Mouse (Mus musculus): ENCODE measurements at regions not wholly inside any gene's neighbourhood (a gene's known extent, or its start where the extent isn't known, plus 50 kb on each side); places are given as distances from the start of the nearest gene placed in this dataset.

DNA sequence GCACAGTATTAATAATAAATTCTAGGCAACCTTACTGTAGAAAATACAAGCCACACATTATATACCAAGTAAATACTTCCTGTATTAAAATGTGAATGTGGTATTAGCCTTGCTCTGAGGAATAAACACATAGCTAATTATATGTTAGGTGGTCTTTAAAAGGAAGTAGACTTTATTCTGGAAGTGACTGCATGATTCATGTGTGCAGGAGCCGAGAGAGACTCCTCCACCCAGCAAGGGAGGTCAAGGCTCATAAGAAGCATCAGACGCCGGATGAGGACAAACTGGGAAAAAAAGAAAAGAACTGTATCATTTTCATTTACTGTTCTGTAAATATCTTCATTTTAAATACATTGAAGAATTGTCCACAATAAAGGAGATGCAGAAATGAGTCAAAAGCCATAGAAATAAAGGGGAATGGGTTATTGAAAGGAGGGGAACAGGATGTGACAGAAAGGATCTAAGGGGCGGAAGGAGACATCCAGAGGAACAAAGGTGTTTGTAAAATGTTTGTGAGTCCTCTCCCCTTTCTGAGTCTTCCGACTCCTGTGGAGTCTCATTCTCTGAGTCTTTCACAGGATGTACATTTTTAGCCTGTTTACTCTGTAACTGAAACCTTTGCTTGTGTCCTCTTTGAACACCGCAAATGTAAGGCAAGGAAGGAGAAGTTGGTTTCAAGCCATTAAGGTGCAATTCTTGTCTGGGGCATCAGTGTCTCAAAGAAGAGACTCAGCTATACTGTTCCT, 128.1 kb upstream of the Itga4 start:
- no peaks in the 10 kb centered on the region for H3K9me3 ChIP-seq
- H3K36me3 ChIP-seq, result no peaks in the 10 kb centered on the region
- H3K4me2 ChIP-seq, result no peak overlapping the region
- 66% methylated on average over 6 of the region's 6 CpGs for WGBS
- peaks cover 4% of the 10 kb centered on the region; the same call in 1 of the 2 replicates for H3K4me1 ChIP-seq
- ATAC-seq (ENCODE audit: extremely low read depth, insufficient number of reproducible peaks, low FRiP score, low TSS enrichment), result no peak
- no peak overlapping the region for H3K4me3 ChIP-seq
- H3K9ac ChIP-seq, result no peak overlapping the region
- no peaks in the 10 kb centered on the region for H3K27me3 ChIP-seq (replicated peaks)
- H3K27ac ChIP-seq (replicated peaks), result no peak overlapping the region

GRCm38 (mm10) chr2:79127822-79128221, 127.4 kb upstream of the Itga4 start:
- no peaks in the 10 kb centered on the region for H3K27me3 ChIP-seq (replicated peaks)
- ATAC-seq (ENCODE audit: extremely low read depth, insufficient number of reproducible peaks, low FRiP score, low TSS enrichment), result no peak
- no peak overlapping the region for H3K9ac ChIP-seq
- no peaks in the 10 kb centered on the region for H3K36me3 ChIP-seq
- H3K4me3 ChIP-seq, result no peak overlapping the region
- WGBS, result 79% methylated on average over 1 of the region's 1 CpGs
- H3K27ac ChIP-seq (replicated peaks), result no peak overlapping the region
- H3K4me1 ChIP-seq, result peaks cover 4% of the 10 kb centered on the region; the same call in 1 of the 2 replicates
- H3K9me3 ChIP-seq, result no peaks in the 10 kb centered on the region
- H3K4me2 ChIP-seq, result no peak overlapping the region

DNA sequence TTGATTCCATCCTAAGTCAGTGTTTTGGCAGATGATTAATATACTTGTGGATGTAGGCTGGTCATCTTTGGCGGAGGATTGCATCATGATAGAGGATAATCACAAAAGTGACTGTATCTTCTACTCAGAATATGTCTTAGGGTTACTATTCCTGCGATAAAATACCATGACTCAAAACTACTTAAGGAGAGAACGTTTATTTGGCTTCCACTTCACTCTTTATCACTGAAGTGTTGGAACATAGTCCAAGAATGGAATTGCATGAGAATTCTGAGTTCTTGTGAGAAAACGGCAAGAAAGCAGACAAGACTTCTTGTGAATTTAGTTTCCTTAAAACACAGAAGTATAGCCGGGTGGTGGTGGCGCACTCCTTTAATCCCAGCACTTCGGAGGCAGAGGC, 124.6 kb upstream of the Itga4 start:
- ATAC-seq (ENCODE audit: extremely low read depth, insufficient number of reproducible peaks, low FRiP score, low TSS enrichment), result no peak
- 76% methylated on average over 7 of the region's 7 CpGs for WGBS
- Histone ChIP-seq H3K9me3 (no peaks in the 10 kb centered on the region), H3K9ac (no peak overlapping the region), H3K36me3 (no peaks in the 10 kb centered on the region), H3K4me1 (peaks cover 4% of the 10 kb centered on the region; the same call in 1 of the 2 replicates), H3K27ac (replicated peaks) (no peak overlapping the region), H3K27me3 (replicated peaks) (no peaks in the 10 kb centered on the region), H3K4me3 (no peak overlapping the region), H3K4me2 (no peak overlapping the region)

DNA sequence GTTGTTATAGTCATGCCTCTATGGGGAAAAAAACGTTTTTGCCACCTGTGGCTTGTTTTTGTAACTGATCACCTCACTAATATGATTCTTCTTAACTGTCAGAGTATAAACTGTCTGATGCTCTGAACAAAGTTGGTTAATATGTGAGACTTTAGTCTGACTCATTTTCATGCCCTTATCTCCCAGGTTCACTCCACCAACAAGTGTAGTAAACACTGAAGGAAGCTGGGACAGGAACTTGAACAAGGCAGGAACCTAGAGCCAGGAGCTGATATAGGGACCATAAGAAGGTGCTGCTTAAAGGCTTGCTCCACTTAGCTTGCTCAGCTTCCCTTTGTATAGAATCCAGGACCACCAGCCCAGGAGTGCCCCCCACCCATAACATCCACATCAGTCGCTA, 124.0 kb upstream of the Itga4 start:
- no peak overlapping the region for H3K27ac ChIP-seq (replicated peaks)
- no peaks in the 10 kb centered on the region for H3K9me3 ChIP-seq
- no peaks in the 10 kb centered on the region for H3K36me3 ChIP-seq
- peaks cover 2% of the 10 kb centered on the region; the same call in 1 of the 2 replicates for H3K4me1 ChIP-seq
- H3K9ac ChIP-seq, result no peak overlapping the region
- H3K4me2 ChIP-seq, result no peak overlapping the region
- H3K4me3 ChIP-seq, result no peak overlapping the region
- ATAC-seq (ENCODE audit: extremely low read depth, insufficient number of reproducible peaks, low FRiP score, low TSS enrichment), result no peak
- H3K27me3 ChIP-seq (replicated peaks), result no peaks in the 10 kb centered on the region
- 68% methylated on average over 2 of the region's 2 CpGs for WGBS

GRCm38 (mm10) chr2:79131743-79132517, 123.3 kb upstream of the Itga4 start:
- WGBS, result 51% methylated on average over 5 of the region's 5 CpGs
- ATAC-seq (ENCODE audit: extremely low read depth, insufficient number of reproducible peaks, low FRiP score, low TSS enrichment), result no peak
- no peak overlapping the region for H3K9ac ChIP-seq
- no peak overlapping the region for H3K4me2 ChIP-seq
- H3K4me3 ChIP-seq, result no peak overlapping the region
- H3K27me3 ChIP-seq (replicated peaks), result no peaks in the 10 kb centered on the region
- no peaks in the 10 kb centered on the region for H3K4me1 ChIP-seq
- no peak overlapping the region for H3K27ac ChIP-seq (replicated peaks)
- no peaks in the 10 kb centered on the region for H3K9me3 ChIP-seq
- no peaks in the 10 kb centered on the region for H3K36me3 ChIP-seq

DNA sequence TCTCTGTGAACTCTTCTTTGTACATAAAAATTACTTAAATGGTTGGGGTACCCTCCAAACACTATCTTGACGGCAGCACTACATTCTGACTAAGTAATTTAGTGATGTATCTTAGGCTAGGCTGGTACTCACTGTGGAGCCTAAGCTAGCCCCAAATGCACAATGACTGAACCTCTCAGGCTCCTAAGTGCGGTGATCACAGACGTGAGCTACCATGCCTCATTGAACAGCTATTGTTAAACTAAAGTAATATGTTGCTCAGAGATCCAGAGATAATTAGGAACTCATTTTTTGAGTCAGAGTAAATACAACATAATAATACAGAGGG, 122.7 kb upstream of the Itga4 start:
- no peak overlapping the region for H3K4me2 ChIP-seq
- H3K4me3 ChIP-seq, result no peak overlapping the region
- H3K27ac ChIP-seq (replicated peaks), result no peak overlapping the region
- ATAC-seq (ENCODE audit: extremely low read depth, insufficient number of reproducible peaks, low FRiP score, low TSS enrichment), result no peak
- H3K36me3 ChIP-seq, result no peaks in the 10 kb centered on the region
- H3K4me1 ChIP-seq, result no peaks in the 10 kb centered on the region
- H3K9me3 ChIP-seq, result no peaks in the 10 kb centered on the region
- no peak overlapping the region for H3K9ac ChIP-seq
- H3K27me3 ChIP-seq (replicated peaks), result no peaks in the 10 kb centered on the region
- WGBS, result 76% methylated on average over 3 of the region's 3 CpGs

DNA sequence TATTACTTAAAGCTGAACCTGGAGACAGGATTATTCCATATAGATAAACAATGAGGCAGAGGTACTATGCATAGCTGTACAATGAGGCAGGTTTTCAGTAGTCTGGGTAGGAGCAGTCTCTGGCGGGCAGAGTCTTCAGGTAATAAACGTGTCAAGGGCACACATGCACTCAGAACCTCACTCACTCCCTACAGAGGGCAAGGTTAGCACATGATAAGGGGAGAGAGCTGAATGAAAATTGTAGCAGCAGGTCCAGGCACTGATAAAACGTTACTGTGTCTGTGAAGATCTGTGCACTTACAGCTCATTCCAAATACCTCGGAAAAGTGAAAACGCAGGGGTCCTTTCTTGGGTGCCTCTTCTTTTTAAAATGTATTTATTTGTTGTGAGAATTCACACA, 120.9 kb upstream of the Itga4 start:
- Histone ChIP-seq H3K27ac (replicated peaks) (no peak overlapping the region), H3K9ac (no peak overlapping the region), H3K36me3 (no peaks in the 10 kb centered on the region), H3K4me2 (no peak overlapping the region), H3K4me3 (no peak overlapping the region), H3K27me3 (replicated peaks) (no peaks in the 10 kb centered on the region), H3K4me1 (peaks cover 4% of the 10 kb centered on the region; the same call in 1 of the 2 replicates), H3K9me3 (no peaks in the 10 kb centered on the region)
- 57% methylated on average over 5 of the region's 5 CpGs for WGBS
- ATAC-seq (ENCODE audit: extremely low read depth, insufficient number of reproducible peaks, low FRiP score, low TSS enrichment), result no peak

GRCm38 (mm10) chr2:79135986-79136385, 119.2 kb upstream of the Itga4 start:
- no peaks in the 10 kb centered on the region for H3K27me3 ChIP-seq (replicated peaks)
- peaks cover 4% of the 10 kb centered on the region; the same call in 1 of the 2 replicates for H3K4me1 ChIP-seq
- no peak overlapping the region for H3K27ac ChIP-seq (replicated peaks)
- no peak overlapping the region for H3K4me3 ChIP-seq
- no peaks in the 10 kb centered on the region for H3K9me3 ChIP-seq
- H3K9ac ChIP-seq, result no peak overlapping the region
- H3K36me3 ChIP-seq, result no peaks in the 10 kb centered on the region
- 76% methylated on average over 2 of the region's 2 CpGs for WGBS
- H3K4me2 ChIP-seq, result no peak overlapping the region
- ATAC-seq (ENCODE audit: extremely low read depth, insufficient number of reproducible peaks, low FRiP score, low TSS enrichment), result no peak

DNA sequence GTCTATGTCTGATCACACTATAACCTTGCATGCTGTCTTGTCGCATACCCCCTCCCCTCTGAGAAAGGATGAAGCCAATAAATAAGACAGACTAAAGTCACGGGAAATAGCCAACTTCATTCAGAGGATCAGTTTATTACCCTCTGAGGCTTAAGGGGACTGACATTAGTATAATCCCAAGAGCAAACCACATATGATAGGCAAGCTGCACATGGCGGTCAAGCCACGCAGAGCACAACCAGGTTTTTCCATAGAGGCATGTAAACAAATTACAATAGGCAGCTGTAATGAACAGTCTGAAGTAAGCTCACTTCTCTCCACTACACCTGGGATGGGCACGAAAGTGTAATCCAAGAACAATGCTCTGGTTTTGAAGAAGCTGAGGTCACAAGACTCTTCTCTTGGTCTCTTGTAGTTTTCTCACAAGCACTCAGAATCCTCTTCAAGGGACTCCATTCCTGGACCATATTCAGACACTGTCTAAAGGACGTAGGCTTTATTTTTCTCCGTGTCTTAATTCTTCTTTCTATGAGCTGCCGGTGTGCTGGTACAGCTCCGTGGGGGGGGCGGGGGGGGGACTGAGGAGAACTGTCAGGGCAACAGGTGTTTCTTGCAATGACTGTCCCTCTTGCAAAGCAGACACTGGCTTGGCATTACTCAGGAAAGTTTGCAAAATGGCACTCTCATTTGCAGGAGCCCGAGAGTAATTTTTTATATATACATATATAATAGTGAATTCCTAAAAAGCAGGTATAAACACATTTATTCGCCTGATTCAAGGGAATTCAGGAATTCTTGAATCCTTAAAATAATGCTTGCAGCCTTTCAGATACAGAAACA, 118.4 kb upstream of the Itga4 start:
- no peaks in the 10 kb centered on the region for H3K9me3 ChIP-seq
- H3K4me1 ChIP-seq, result peaks cover 4% of the 10 kb centered on the region; the same call in 1 of the 2 replicates
- no peak for ATAC-seq (ENCODE audit: extremely low read depth, insufficient number of reproducible peaks, low FRiP score, low TSS enrichment)
- H3K4me3 ChIP-seq, result no peak overlapping the region
- H3K4me2 ChIP-seq, result no peak overlapping the region
- no peaks in the 10 kb centered on the region for H3K27me3 ChIP-seq (replicated peaks)
- no peak overlapping the region for H3K27ac ChIP-seq (replicated peaks)
- no peaks in the 10 kb centered on the region for H3K36me3 ChIP-seq
- no peak overlapping the region for H3K9ac ChIP-seq
- WGBS, result 81% methylated on average over 12 of the region's 12 CpGs

GRCm38 (mm10) chr2:79137694-79138171, 117.5 kb upstream of the Itga4 start:
- WGBS, result 46% methylated on average over 6 of the region's 6 CpGs
- no peak for ATAC-seq (ENCODE audit: extremely low read depth, insufficient number of reproducible peaks, low FRiP score, low TSS enrichment)

More at GRCm38 (mm10) chr2:79137694-79138171, 117.5 kb upstream of the Itga4 start:
- no peaks in the 10 kb centered on the region for H3K9me3 ChIP-seq
- no peak overlapping the region for H3K27ac ChIP-seq (replicated peaks)
- no peak overlapping the region for H3K9ac ChIP-seq
- no peak overlapping the region for H3K4me3 ChIP-seq
- H3K4me1 ChIP-seq, result peaks cover 4% of the 10 kb centered on the region; the same call in 1 of the 2 replicates
- H3K4me2 ChIP-seq, result no peak overlapping the region
- H3K36me3 ChIP-seq, result no peaks in the 10 kb centered on the region
- no peaks in the 10 kb centered on the region for H3K27me3 ChIP-seq (replicated peaks)

All from heart, embryonic 13.5 days (tissue).